Mouse (Mus musculus): ENCODE data around the gene Acap2.

DNA sequence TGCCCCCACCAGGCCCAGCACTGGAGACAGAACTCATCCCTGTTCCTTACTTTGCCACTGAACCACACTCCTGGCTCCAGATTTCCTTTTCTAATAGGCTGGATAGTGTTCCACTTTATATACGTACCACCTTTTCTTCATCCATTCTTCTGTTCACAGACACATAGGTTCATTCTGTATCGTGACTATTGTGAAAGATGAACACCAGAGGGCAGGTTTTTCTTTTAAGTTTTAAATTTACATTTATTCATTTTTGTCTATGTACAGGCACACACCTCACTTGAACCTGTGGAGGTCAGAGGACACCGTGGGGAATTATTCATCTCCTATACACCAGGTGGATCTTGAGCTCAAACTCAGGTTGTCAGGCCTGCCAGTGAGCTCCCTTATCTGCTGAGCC is 43.0 kb upstream of the Acap2 start:
- TF ChIP-seq CTCF (conservative IDR thresholded peaks at IDR 0.05; ENCODE audit: low read length): no peak
- no peak for TF ChIP-seq POU5F1 (IDR thresholded peaks at IDR 0.05; ENCODE audit: borderline replicate concordance, low read length)
- TF ChIP-seq NANOG (IDR thresholded peaks at IDR 0.05; ENCODE audit: borderline replicate concordance, low read length): no peak

Data from E14TG2a.4 (cell line).